Mouse (Mus musculus): ENCODE measurements around the gene Tesc. TPM values are rescaled to one million over a fixed set of nuclear protein-coding genes. Genes with fewer than 3 reads are reported as not detected.

The Tesc gene
- polyA plus RNA-seq, 1 experiment from 2014 or later = 0.52 TPM

DNA sequence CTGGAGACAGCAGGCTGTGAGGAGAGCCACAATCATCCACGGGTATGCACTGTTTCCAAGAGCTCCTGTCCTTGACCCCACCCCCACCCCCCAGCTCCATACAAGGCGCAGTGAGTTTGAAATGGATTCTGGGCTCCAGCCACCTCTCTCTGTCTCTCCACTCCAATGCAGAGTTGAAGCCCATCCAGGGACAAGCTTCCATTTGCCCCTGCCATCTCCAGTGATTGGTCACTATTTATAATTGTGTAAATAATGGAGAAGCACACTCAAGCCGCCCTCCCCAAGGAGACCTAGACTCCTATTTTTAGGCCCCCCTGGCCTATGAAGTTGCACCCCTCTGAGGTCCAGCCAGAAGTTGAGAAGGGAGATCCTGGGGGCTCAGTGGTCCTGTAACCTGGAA lies 4.5 kb upstream of the Tesc start:
- no peak overlapping the region for H3K27ac ChIP-seq
- H3K9me3 ChIP-seq = no peaks in the 10 kb centered on the region
- H3K36me3 ChIP-seq (replicated peaks) = no peaks in the 10 kb centered on the region
- 80% methylated on average over 3 of the region's 3 CpGs for WGBS
- peaks cover 32% of the 10 kb centered on the region for H3K27me3 ChIP-seq (ENCODE audit: poor library complexity, severe bottlenecking)
- no peak for DNase-seq (ENCODE audit: extremely low spot score, low spot score)
- peaks cover 27% of the 10 kb centered on the region for H3K4me1 ChIP-seq
- H3K4me3 ChIP-seq = no peak overlapping the region

DNA sequence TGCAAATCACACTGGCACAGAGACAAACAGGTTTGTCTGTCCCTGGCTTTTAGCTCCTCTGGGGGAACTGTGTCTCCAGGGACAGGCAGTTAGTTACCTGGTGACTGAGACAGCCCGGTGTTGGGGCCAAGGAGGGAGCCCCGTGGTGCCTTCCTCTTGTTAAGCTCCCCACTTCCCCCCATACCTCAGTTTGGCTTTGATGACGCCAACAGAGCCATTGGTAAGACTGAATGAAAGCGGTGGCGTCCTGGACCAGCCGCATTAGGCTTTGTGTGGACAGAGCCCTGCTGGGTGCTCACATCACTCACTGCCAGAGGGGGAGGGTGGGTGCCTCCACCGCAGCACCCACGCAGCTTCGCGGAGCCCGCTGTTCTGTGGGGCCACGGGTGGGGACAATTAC lies 1.7 kb upstream of the Tesc start:
- Histone ChIP-seq H3K36me3 (replicated peaks) (no peaks in the 10 kb centered on the region), H3K4me1 (peaks cover 47% of the 10 kb centered on the region), H3K9me3 (no peaks in the 10 kb centered on the region), H3K4me3 (0 out of 2 replicates have a peak overlapping the region, but pooled peaks have one; percentile 71), H3K27me3 (ENCODE audit: poor library complexity, severe bottlenecking) (peaks cover 58% of the 10 kb centered on the region), H3K27ac (no peak overlapping the region)
- no peak for DNase-seq (ENCODE audit: extremely low spot score, low spot score)
- 2% methylated on average over 12 of the region's 12 CpGs for WGBS

GRCm38 (mm10) chr5:118026343-118026742 lies 1.2 kb upstream of the Tesc start:
- peaks cover 63% of the 10 kb centered on the region for H3K27me3 ChIP-seq (ENCODE audit: poor library complexity, severe bottlenecking)
- peaks cover 52% of the 10 kb centered on the region for H3K4me1 ChIP-seq
- no peak for DNase-seq (ENCODE audit: extremely low spot score, low spot score)
- WGBS = 2% methylated on average over 13 of the region's 13 CpGs
- peak overlapping the region; percentile 71 for H3K4me3 ChIP-seq
- no peaks in the 10 kb centered on the region for H3K9me3 ChIP-seq
- H3K27ac ChIP-seq = no peak overlapping the region
- no peaks in the 10 kb centered on the region for H3K36me3 ChIP-seq (replicated peaks)

GRCm38 (mm10) chr5:118027101-118027697 lies 344 bp upstream of the Tesc start:
- Histone ChIP-seq H3K27me3 (ENCODE audit: poor library complexity, severe bottlenecking) (peaks cover 69% of the 10 kb centered on the region), H3K36me3 (replicated peaks) (no peaks in the 10 kb centered on the region), H3K27ac (peak overlapping the region; percentile 48; the same call in 1 of the 2 replicates), H3K9me3 (no peaks in the 10 kb centered on the region), H3K4me3 (peak overlapping the region; percentile 71), H3K4me1 (peaks cover 57% of the 10 kb centered on the region)
- WGBS = 1% methylated on average over 39 of the region's 39 CpGs
- peak; percentile 36 for DNase-seq (ENCODE audit: extremely low spot score, low spot score)

- 2% methylated on average over 77 of the region's 79 CpGs for WGBS
- Histone ChIP-seq H3K27ac (0 out of 2 replicates have a peak overlapping the region, but pooled peaks have one; percentile 48), H3K9me3 (no peaks in the 10 kb centered on the region), H3K4me1 (peaks cover 57% of the 10 kb centered on the region), H3K27me3 (ENCODE audit: poor library complexity, severe bottlenecking) (peaks cover 69% of the 10 kb centered on the region), H3K4me3 (peak overlapping the region; percentile 71), H3K36me3 (replicated peaks) (no peaks in the 10 kb centered on the region)
- DNase-seq (ENCODE audit: extremely low spot score, low spot score) = peak; percentile 27
These were observed 870 bp downstream of the Tesc start for GRCm38 (mm10) chr5:118028191-118029034.

- Histone ChIP-seq H3K27ac (no peak overlapping the region), H3K4me3 (peak overlapping the region; percentile 71), H3K4me1 (peaks cover 57% of the 10 kb centered on the region), H3K36me3 (replicated peaks) (no peaks in the 10 kb centered on the region), H3K9me3 (no peaks in the 10 kb centered on the region), H3K27me3 (ENCODE audit: poor library complexity, severe bottlenecking) (peaks cover 69% of the 10 kb centered on the region)
- DNase-seq (ENCODE audit: extremely low spot score, low spot score) = no peak
- WGBS = 8% methylated on average over 12 of the region's 12 CpGs
These were observed 1.5 kb downstream of the Tesc start for GRCm38 (mm10) chr5:118029035-118029408.

DNA sequence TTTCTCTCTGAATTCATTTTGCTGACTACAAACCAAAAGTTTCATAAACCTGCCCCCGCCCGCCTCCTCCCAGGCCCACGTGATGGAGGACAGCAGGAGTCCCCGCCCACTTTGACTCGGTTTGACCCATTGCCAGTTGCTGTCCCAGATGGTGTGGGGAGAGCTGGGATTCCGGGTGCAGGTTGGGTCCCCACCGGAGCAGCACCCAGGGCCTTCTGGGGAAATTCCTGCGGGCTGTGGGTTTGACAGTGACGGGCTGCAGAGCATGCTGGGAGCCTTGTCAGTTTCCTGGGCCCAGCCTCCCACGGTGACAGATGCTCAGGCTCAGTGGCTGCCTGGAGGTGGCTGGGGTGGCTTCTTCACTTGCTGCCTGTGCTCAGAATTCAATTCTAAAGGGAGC lies 1.9 kb downstream of the Tesc start:
- peaks cover 57% of the 10 kb centered on the region for H3K4me1 ChIP-seq
- H3K27ac ChIP-seq = no peak overlapping the region
- DNase-seq (ENCODE audit: extremely low spot score, low spot score) = no peak
- H3K36me3 ChIP-seq (replicated peaks) = no peaks in the 10 kb centered on the region
- WGBS = 5% methylated on average over 10 of the region's 10 CpGs
- no peaks in the 10 kb centered on the region for H3K9me3 ChIP-seq
- H3K4me3 ChIP-seq = peak overlapping the region; percentile 71
- H3K27me3 ChIP-seq (ENCODE audit: poor library complexity, severe bottlenecking) = peaks cover 69% of the 10 kb centered on the region

- no peak for DNase-seq (ENCODE audit: extremely low spot score, low spot score)
- peaks cover 68% of the 10 kb centered on the region for H3K27me3 ChIP-seq (ENCODE audit: poor library complexity, severe bottlenecking)
- 92% methylated on average over 9 of the region's 9 CpGs for WGBS
- H3K4me3 ChIP-seq = no peak overlapping the region
- peaks cover 57% of the 10 kb centered on the region for H3K4me1 ChIP-seq
- no peak overlapping the region for H3K27ac ChIP-seq
- H3K9me3 ChIP-seq = no peaks in the 10 kb centered on the region; the same call in 1 of the 2 replicates
- H3K36me3 ChIP-seq (replicated peaks) = no peaks in the 10 kb centered on the region
These were observed 2.6 kb downstream of the Tesc start for GRCm38 (mm10) chr5:118030022-118030675.

DNA sequence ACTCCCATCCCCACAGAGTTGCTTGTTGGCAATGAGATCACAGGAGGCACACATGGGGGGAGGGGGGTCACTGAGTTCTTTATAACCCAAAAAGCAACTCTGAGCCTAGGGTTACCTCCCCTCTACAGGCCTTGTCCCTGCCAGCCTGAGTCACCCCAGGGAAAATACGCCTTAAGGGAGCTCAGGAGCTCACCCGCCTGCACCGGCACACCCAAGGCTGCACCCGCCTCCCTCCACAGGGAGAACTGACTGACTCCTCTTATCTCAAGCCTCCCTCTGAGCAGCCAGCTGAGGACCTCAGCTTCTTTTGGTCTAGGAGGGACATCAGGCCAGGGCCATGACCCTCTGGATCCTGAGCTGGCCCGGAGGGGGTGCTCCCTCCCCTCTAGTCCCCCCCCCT lies 3.5 kb downstream of the Tesc start:
- H3K36me3 ChIP-seq (replicated peaks) = no peaks in the 10 kb centered on the region
- H3K9me3 ChIP-seq = no peaks in the 10 kb centered on the region; the same call in 1 of the 2 replicates
- H3K4me1 ChIP-seq = peaks cover 49% of the 10 kb centered on the region
- 49% methylated on average over 5 of the region's 5 CpGs for WGBS
- H3K27me3 ChIP-seq (ENCODE audit: poor library complexity, severe bottlenecking) = peaks cover 59% of the 10 kb centered on the region
- no peak overlapping the region for H3K27ac ChIP-seq
- H3K4me3 ChIP-seq = no peak overlapping the region
- no peak for DNase-seq (ENCODE audit: extremely low spot score, low spot score)

DNA sequence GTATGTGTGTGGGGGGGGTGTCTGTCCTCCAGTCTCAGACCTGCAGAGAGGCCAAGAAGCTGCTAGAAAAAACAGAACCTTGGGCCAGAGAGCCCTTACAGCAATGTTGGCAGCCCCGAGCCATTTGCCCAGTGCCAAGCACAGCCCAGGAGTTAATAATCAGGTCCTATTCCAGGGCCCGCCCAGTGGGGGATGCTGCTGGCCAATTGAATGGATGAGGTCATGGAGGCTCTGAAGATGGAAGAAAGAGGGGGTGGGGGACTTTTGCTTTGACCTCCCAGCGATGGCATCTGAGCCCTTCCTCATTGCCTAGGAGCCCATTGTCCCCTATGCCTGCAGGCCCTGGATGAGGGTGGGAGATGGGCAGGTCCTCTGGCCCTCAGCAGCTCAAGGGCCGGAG lies 4.0 kb downstream of the Tesc start:
- DNase-seq (ENCODE audit: extremely low spot score, low spot score) = no peak
- no peak overlapping the region for H3K27ac ChIP-seq
- no peaks in the 10 kb centered on the region; the same call in 1 of the 2 replicates for H3K9me3 ChIP-seq
- peaks cover 56% of the 10 kb centered on the region for H3K27me3 ChIP-seq (ENCODE audit: poor library complexity, severe bottlenecking)
- no peaks in the 10 kb centered on the region for H3K36me3 ChIP-seq (replicated peaks)
- H3K4me1 ChIP-seq = peaks cover 45% of the 10 kb centered on the region
- 38% methylated on average over 4 of the region's 4 CpGs for WGBS
- H3K4me3 ChIP-seq = no peak overlapping the region

DNA sequence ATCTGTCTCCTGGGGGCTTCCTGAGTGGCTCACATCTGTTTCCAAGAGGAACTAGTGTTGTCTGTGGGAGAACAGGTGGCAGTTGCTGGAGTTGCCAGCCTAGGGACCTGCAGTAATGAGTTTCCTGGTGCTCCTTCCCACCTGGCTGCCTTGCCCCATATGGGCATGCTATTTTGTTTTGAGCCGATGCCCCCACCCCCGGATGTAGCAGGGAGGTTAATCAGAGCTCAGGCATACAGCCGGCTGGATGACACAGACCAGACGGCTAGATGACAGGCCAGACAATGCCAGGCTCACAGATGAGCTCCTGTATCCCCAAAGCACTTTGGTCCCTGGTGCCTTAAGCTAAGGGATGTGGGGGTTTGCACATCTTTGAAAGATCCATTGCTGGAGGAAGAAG lies 5.8 kb downstream of the Tesc start:
- DNase-seq (ENCODE audit: extremely low spot score, low spot score) = no peak
- H3K27me3 ChIP-seq (ENCODE audit: poor library complexity, severe bottlenecking) = peaks cover 47% of the 10 kb centered on the region
- no peak overlapping the region for H3K27ac ChIP-seq
- H3K4me1 ChIP-seq = peaks cover 42% of the 10 kb centered on the region
- H3K9me3 ChIP-seq = no peaks in the 10 kb centered on the region; the same call in 1 of the 2 replicates
- H3K4me3 ChIP-seq = no peak overlapping the region
- H3K36me3 ChIP-seq (replicated peaks) = no peaks in the 10 kb centered on the region
- WGBS = 76% methylated on average over 4 of the region's 4 CpGs

DNA sequence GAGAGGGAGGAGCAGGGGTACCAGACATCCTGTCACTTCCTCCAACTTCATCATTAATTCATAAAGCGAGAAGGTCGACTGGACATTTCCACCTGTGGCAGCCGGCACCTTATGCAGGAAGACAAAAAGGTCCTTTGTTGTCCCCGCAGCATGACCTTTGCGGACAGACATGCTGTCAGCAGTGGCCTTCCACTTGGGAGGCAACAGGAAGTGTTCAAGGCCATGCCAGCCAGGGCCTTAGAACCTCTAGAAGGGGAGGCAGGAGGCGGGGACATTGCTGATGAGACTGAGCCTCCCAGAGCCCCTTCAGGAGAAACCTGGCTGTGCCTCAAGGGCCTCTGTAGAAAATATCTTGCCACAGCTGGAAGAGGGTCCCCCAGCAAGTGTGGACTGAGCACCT lies 6.2 kb downstream of the Tesc start:
- H3K36me3 ChIP-seq (replicated peaks) = no peaks in the 10 kb centered on the region
- peaks cover 43% of the 10 kb centered on the region for H3K27me3 ChIP-seq (ENCODE audit: poor library complexity, severe bottlenecking)
- H3K9me3 ChIP-seq = no peaks in the 10 kb centered on the region; the same call in 1 of the 2 replicates
- WGBS = 74% methylated on average over 6 of the region's 6 CpGs
- H3K4me1 ChIP-seq = peaks cover 38% of the 10 kb centered on the region
- no peak for DNase-seq (ENCODE audit: extremely low spot score, low spot score)
- H3K27ac ChIP-seq = no peak overlapping the region
- no peak overlapping the region for H3K4me3 ChIP-seq

DNA sequence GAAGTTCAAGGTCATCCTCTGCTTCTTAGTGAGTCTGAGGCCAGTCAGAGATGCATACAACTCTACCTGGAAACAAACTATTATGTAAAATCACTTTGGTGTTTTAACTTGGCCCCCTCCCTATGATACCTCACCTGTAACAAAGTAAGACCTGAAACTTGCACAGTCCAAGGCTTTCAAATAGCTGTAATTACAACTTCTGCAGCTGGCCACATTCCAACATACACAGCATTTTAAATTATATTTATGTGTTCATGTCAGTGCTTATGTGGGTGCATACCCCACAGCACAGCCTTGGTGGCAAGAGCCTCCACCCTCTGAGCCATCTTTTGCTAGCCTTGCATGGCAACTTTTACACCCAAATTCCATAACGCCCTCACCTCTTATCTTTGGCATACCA lies 7.1 kb downstream of the Tesc start:
- H3K4me3 ChIP-seq = no peak overlapping the region
- peaks cover 43% of the 10 kb centered on the region for H3K27me3 ChIP-seq (ENCODE audit: poor library complexity, severe bottlenecking)
- H3K4me1 ChIP-seq = peaks cover 37% of the 10 kb centered on the region
- no peaks in the 10 kb centered on the region; the same call in 1 of the 2 replicates for H3K9me3 ChIP-seq
- no peak for DNase-seq (ENCODE audit: extremely low spot score, low spot score)
- no peak overlapping the region for H3K27ac ChIP-seq
- WGBS = 96% methylated on average over 1 of the region's 1 CpGs
- H3K36me3 ChIP-seq (replicated peaks) = no peaks in the 10 kb centered on the region

Measured in forebrain, embryonic 10.5 days (tissue).